Mouse (Mus musculus): Measurements from ENCODE around the gene Cyp1a1.

DNA sequence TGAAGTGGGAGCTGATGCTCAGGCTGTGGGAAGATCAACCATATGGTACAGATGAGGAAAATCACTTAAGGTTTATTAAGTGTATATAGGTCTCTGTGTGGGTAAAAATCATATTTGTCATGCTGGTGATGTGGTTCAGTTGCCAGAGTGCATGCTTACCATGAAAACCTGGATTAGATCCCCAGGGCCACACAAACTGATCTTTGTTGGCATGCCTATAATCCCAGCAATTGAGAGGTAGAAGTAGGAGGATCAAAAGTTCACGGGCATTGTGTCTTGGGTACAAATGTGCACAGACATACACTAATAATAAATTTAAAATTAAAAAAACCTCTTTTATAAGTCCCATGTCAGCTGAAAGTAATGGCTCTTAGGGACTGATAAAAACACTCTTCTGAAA lies 34.6 kb downstream of the Cyp1a1 start:
- TF ChIP-seq HCFC1 (IDR thresholded peaks at IDR 0.05; ENCODE audit: borderline replicate concordance, insufficient read depth, low read length) = no peak
- TF ChIP-seq ZC3H11A (IDR thresholded peaks at IDR 0.05; ENCODE audit: borderline replicate concordance, low read depth, low read length) = no peak

Measured in ES-E14 (cell line).